Mouse (Mus musculus): ENCODE results near the gene Igfbp4.

The Igfbp4 gene

DNA sequence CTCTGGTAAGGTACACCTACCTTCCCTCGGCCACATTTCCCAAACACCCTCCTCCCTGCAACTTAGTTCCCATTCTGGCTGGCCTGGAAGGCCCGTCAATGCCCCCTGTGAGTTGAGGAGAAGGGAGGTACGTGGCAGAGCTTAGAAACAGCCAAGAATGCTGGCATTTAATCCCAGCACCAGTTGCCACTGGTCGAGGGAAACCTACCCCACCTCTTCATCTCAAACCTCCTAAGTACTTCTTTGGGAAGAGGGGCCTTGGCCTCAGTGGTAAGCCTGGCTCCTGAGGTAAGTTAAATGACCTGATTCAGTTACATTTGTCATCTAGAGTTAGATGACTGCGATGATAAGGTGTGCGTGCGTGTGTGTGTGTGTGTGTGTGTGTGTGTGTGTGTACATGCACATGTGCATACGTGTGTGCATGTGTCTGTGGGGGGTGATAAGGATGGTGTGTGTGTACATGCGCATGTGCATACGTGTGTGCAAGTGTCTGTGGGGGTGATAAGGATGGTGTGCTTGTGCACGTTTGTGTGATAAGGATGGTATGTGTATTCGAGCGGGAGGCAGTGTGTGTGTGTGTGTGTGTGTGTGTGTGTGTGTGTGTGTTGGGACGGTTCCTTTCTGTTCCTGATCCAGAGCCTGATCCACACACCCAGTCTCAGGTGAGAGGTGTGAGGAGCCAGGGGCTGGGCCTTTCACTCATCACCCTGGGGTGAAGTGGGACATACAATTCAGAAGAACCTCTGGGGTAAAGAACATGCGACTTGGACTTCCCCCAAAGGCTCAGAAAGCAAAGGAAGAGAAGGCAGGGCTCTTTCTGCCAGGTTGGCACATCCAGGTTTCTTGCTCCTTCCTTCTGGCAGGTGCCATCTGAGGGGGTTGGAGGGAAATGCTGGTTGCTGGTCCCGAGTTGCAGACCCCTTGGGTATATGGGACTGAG, 1.1 kb downstream of the Igfbp4 start:
- DNase-seq (ENCODE audit: low spot score in 2 of 2), result no peak

DNA sequence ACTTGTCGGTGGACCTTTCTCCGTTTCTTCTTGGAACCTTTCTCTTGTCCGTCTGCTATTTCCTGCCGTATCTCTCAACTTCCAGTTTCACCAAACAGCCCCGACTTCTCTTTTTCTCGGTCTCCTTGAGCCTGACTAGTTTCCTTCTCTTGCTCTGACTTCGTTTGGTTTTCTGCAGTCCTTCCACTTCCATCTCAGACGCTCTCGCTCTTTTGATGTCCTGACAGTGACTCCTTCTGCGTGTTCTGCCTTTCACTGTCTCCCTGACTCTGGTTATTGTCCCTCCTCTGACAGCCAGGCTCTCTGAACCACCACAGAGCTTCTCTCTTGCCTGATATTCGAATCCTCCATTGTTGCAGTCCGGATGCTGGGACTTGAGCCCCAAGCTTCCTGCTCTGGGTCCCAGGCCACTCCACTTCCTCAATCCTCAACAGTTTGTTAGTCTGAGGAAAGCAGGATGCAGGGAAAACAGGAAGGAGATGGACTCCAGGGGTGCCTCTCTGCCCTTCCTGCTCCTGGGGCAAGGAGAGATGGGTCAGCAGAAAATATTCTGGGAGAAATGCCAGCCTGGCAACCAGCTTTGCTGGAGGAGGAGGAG, 1.9 kb downstream of the Igfbp4 start:
- no peak for DNase-seq (ENCODE audit: low spot score in 2 of 2)

DNA sequence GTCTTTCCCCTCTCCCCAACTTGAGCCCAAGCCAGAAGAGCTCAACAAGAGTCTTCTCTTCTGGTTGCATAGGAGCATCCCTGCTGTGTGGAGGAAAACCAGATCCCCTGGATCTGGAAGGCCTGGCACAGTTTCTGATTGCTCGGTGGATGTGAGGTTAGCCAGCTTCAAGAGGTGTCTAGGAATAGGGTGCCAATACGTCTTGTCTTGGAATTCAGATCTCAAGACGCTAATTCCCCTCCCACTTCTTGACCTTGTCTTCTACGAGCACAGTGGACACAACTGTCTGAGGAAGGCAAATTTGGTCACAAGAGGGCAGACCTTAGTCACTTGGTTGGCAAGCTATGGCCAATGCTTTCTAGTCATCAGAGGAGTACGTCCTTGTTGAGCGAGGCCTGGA, 2.6 kb downstream of the Igfbp4 start:
- DNase-seq (ENCODE audit: low spot score in 2 of 2), result no peak

DNA sequence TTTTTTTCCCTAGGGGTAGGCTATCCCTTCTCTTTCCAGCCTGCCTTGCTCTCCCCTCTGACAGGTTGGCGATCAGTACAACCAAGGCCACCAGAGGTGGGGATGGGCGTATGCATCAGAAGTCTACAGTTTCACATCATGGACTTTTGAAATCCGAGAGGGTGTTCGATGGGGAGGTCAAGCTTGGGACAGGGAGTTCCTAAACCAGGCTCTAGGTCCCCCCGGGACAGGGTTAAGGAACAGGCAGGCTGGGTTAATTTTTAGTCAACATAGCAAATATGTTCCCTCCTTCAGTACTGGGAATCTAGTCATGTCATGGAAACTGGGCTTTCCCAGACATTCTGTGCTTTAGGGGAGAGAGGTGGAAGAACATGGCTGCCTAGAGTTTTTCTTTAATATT, 3.3 kb downstream of the Igfbp4 start:
- DNase-seq (ENCODE audit: low spot score in 2 of 2), result no peak

DNA sequence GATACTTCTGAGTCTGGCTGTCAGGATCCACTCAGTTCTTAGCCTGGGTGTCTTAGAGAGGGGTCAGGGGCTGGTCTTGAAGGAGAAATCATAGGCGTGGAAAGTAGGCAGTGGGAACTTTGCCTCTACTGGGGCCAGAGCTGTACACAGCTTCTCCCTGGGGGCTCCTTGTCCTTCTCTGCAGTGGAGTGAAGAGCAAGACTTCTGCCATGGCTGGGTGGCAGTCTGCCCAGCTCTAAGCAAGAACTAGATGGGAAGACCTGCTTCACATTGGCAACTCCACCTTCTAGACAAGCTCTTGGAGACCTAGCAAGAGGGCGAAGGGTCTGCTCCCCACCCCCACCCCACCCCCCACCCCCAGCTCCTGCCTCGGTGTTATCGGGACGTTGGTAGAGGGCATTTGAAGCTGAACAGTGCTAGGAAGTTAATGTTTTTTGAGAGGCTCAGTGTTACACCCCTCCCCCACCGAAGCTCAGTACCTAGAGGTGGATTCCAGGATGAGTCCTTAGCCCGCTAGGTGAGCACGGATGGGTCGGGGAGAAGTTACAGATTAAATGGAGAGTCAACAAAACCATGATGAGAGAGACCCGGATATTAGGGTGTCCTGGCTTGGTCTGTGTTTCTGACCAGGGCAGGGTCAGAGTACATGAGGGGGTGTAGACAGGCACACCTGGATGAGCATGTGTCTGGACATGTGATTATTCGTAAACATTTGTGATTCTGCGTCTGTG, 4.3 kb downstream of the Igfbp4 start:
- DNase-seq (ENCODE audit: low spot score in 2 of 2), result no peak

DNA sequence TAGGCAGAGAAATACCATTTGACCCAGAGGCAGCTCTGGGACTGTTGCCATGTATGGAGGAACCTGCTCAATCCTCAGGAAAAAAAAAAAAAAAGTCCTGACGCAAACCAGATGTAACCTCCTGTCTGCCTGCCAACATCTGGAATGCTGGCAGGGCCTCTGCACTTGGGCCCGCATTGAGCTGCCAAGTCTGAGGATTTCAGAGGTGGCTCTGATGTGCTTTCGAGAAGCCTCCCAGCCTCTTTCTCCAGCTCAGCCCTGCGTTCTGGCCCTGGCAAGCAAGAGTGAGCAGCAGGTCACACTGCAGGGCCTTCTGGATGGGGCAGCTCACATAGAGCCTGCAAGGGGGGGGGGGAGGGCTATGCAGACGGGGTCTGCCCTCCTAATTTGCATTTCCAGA, 6.1 kb downstream of the Igfbp4 start:
- DNase-seq (ENCODE audit: low spot score in 2 of 2), result no peak

DNA sequence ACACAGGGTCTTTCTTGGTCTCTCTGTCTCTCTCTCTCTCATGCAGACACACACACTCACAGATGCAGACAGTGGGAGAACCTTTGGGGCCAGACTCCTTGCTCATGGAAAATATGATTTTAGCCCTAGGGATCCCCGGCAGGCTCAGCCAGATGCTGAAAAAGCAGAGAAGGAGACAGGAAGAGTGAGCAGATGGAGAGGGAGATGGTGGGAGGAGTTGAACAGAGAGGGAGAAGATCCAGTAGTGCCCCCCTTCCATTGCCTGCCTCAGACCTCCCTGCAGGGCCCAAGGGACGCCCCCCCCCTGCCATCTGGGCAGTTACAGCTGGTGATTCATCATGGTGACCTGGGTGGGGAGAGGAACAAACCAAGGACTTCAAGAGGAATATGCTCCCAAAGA, 6.6 kb downstream of the Igfbp4 start:
- DNase-seq (ENCODE audit: low spot score in 2 of 2), result peak in 1 of 2 experiments; percentile 22

DNA sequence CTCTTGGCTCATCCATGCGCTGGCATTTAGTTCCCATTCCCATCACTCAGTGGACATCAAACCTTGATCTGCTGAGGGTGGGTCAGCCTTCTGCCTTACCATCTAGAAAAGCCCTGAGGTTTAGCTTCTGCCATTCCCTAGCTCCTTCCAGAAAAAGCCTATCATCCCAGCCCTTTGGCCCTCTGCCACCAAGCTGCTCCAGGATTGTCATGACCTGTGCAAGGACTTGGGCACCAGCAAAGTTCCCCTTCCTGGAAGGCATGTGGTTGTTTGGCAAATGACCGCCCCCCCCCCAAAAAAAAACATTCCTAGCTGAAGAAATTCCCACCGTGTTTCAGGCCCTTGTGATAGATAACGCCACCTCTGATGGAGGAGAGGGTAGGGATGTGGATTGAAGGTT, 14.1 kb downstream of the Igfbp4 start:
- no peak for DNase-seq (ENCODE audit: low spot score in 2 of 2)

DNA sequence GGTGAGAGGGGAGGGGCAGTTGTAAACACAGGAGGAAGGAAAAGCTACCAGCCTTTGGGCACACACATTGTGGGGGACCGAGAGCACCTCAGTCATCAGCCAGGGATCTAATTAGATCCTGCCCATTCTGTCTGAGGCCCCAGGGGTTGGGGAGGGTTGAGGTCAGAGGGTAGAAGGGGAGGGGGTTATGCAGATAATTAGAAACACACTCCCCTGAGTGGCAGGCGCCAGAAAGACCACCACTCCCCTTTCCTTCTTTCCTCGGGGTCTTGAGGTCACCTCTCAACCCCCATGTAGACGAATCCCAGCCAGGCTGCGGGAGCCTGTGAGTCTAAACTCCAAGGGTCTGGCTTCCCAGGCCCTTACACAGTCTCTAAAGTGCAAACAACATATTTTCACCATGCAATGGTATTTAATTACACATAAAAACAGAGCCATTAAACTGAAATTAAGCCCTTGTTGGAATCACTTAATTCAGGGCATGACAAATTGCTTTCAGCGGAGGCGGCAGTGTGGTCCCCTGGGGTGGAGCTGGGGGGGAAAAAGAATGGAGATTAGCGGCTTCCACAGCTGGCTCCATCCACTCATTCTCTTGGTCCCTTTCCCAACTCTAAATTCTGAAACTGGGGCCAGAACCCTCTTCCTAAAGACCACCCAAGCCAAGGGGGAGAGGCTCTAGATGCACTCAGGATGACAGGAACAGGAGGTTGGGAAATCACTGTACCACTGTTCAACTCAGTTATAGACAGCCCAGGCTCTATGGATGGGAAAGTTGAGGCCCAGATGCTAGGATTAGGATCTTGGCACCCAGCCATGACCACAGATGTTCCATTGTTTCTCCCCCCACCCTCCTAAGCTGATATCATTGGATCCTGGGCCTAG, 14.8 kb downstream of the Igfbp4 start:
- no peak for DNase-seq (ENCODE audit: low spot score in 2 of 2)

DNA sequence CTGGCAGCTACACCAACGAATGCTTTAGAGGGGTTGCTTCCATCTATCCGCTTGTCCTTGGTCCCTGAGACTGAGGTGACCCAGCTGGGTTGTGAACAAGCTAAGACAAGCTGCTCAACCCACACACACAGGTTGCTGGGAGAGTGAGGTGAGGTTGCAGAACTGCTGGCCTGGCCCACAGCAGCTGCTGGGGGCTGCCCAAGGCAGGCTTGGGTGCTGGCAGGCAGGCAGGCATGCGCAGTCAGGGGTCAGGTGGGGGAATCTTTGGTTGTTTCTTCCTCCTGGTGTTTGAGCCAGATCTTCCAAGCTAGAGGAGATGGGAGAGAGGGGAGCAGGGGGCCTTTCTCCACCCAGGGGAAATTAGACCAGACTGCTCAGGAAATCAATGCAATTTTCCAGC, 19.4 kb downstream of the Igfbp4 start:
- DNase-seq (ENCODE audit: low spot score in 2 of 2), result no peak

DNA sequence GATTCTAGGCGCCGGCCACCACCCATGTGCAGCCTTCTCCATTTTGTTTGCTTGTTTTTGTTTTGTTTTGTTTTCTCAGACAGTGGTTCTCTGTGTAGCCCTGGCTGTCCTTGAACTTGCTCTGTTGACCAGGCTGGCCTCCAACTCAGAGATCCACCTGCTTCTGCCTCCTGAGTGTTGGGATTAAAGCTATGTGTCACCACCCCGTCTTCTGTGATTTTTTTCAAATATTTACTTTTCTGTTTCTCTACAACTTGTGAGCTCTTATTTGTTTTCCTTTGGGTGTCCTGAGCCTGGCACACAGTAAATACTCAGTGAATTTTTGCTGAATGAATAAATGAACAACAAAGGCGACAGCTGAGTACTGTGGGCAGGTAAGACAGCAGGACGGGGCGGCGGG, 21.6 kb downstream of the Igfbp4 start:
- DNase-seq (ENCODE audit: low spot score in 2 of 2), result no peak

DNA sequence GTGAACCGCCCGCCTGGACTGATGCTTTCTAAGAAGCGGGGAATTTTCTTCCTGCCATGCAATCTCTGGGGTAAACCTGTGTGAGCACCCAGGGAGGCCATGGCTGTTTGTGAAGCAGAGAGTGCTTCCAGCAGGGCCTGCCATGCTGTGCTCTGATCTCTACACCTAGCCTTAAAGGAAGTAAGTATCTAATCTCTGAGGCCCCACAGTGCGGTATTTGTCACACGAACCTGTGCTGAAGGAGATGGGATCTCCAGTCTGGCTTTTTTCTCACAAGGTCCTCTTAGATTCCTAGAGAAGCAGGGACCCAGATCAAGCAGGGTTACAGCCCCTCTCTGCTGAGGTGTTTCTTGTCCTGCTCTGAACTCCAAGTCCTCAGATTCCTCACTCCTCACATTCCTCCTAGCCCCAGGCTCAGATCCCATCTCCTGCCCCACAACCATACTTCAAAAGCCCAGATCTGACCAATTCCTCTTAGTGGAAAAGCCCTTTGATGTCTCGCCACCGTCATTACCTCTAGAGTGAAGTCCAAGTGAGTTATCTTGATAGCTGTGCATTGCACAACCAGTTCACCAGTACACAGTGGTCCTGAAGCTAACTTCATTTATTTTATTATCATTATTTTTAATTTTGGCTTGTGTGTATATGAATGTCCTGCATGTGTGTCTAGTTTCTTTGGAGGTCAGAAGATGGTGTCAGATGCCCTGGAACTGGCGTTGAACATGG, 22.5 kb downstream of the Igfbp4 start:
- DNase-seq (ENCODE audit: low spot score in 2 of 2), result no peak

DNA sequence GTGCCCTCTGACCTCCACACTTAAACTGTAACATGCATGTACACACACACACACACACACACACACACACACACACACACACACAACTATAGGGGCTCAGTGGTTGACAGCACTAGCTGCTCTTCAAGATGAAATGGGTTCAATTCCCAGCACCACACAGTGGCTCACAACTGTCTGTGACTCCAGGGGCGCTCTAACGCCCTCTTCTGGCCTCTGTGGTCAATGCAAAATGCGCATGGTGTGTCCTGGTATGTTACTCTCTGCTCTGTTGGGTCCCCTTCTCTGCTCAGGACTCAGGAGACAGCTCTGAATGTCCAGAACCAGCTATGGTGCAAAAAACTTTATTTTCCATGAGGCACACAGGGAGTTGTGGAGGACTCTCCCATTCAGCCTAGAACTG, 24.3 kb downstream of the Igfbp4 start:
- no peak for DNase-seq (ENCODE audit: low spot score in 2 of 2)

DNA sequence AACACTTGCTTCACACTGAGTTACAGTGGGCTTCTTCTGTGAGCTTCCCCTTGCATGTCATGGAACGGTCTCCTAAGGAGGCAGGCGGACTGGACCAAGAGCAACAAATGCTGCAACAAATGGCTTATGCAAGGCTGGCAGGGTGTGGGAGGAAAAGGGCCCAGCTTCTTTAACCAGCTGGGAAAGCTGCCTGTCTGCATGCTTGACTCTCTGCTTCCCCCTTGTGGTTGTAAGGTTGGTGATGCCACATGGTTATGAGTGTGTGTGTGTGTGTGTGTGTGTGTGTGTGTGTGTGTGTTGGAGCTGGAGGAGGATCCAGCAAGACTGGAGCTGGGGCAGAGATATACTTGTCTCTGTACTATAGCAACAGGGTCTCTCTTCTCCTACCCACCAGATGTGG, 24.9 kb downstream of the Igfbp4 start:
- DNase-seq (ENCODE audit: low spot score in 2 of 2), result peak; percentile 70 to 87

DNA sequence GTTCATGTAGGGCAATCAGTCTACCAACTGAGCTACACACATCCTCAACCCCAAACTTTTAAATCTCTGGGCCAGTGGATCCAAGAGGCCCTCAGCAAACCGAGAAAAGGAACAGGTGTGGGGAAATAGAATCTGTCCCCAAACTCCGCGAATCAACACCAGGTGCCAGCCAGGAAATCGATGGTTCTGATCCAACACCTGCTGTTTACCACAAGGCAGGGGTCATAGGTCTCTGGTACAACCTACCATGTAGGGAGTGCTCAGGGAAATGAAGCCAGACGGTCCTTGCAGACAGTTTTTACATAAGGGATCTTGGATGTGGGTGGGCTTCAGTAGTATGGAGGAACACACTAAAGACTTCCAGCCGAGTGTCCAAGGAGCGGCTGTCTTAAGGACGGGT, 26.5 kb downstream of the Igfbp4 start:
- no peak for DNase-seq (ENCODE audit: low spot score in 2 of 2)

DNA sequence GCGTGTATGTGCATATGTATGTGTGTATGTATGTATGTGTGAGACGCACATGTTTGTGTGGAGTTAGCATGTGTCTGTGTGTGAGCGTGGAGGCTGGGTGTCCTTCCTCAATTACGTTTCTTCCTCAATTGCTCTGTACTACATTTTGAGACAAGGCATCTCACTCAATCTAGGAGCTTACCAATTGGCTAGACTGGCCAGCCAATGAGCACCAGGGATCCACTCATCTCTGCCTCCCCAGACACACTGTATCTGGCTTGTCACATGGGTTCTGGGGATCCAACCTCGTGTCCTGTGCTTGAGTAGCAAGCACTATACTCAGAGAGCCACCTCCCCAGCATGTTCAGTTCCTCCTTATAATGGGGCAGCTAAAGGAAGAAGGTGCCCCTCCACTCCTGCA, 27.4 kb downstream of the Igfbp4 start:
- DNase-seq (ENCODE audit: low spot score in 2 of 2), result no peak

DNA sequence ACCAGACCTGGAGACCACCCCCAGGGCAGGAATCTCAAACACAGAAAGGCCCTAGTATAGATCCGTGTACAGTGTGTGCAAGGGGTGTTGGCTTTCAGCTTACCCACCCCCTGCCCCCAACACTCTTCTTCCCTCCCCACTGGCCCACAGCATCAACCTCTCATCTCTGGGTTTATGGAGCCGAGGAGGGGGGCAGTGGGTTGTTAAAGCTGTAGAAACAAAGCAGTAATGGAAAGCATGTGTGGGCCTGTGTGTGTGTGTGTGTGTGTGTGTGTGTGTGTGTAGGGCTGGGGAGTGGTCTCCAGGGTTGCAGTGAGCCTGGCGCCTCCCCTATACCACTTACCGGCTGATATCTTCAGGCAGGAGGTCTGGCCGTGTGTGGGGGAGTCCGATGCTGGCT, 30.8 kb downstream of the Igfbp4 start:
- DNase-seq (ENCODE audit: low spot score in 2 of 2), result no peak

DNA sequence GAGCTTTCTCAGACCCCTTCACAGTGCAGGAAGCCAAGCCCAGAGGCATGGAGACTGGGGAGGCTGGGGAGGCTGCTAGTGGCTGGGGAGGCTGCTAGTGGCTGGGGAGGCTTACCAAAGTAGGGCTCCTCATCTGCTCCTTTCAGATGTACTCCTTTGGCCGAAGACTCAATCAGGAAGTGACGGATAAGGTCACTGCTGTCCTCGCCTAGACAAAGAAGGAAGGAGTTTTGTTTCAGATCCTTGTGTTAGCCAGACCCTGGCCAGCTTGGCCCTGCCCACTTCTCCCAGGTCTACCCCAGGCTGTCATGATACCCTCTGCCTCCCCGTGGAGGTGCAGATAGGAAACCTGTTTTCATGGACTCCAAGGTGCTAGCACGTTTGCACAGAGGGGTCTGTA, 32.7 kb downstream of the Igfbp4 start:
- no peak for DNase-seq (ENCODE audit: low spot score in 2 of 2)

DNA sequence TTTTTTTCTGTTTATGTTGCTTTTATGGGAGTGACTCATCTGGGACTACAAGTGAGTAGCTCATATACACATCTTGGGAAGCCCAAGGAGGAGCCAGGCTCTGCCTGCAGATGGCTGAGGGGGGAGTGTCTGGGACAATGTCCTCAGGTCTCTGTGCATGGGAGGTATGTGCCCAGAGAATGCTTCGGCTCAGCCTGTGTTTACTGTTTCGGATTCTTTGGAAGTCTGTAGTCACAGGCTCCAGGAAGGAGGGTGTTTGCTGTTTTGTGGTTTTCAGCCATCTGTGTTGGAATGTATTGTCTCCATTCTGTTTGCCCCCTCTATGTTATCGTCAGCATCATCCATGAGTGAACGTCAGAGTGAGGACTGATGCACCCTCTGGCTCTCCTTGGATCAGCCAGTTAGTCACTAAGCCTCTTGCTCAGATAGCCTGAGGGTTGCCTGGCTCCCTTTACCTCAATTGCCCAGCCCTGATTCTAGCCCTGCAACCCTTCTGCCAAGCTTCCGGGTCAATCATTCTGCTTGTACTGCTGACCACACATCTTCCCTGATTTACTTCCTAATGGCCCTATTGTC, 35.8 kb downstream of the Igfbp4 start:
- no peak for DNase-seq (ENCODE audit: low spot score in 2 of 2)

DNA sequence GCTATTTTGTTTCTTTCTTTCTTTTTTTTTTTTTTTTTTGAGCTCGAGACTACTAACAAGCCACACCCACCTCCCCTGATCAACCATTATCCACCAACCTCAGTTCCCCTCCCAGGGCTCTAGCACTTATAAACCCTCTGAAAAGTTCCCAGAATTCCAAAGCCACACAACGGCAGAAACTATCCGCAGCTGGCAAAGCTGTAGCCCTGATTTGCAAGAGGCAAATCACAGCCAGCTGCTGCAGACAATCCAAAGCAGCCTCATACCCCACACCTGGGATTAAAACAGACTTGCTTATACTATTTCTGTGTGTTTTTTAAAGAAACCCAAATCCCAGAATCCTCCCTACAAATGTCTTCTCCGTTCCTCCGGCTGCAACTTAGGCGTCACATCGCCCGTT, 36.8 kb downstream of the Igfbp4 start:
- DNase-seq (ENCODE audit: low spot score in 2 of 2), result no peak
